Mouse (Mus musculus) olfactory bulb, adult 2 months (tissue): ENCODE measurements around the gene Baz1a.

ENCODE experiments used
- CTCF ChIP-seq: fragments of 200-500 bp; IDR thresholded peaks from 2 replicates; pipeline ENCODE4 v1.5.1; 2012; ENCODE audit warnings: low read depth, mild to moderate bottlenecking, low read length, moderate library complexity; ENCODE audit not compliant: insufficient read depth
- POLR2A ChIP-seq: fragments of 200-500 bp; IDR thresholded peaks from 2 replicates; pipeline ENCODE4 v1.6.1; 2012; ENCODE audit warnings: mild to moderate bottlenecking, low read depth, low read length, moderate library complexity; ENCODE audit not compliant: insufficient read depth

GRCm38 (mm10) chr12:54850551-54850950 is 163.6 kb downstream of the Baz1a start:
- TF ChIP-seq CTCF (no peak), POLR2A (no peak)
